Mouse (Mus musculus) thymus, postnatal 4 days (tissue): Measurements from ENCODE around the gene F930015N05Rik.

Experiments used
- DNase-seq: peaks from one replicate; pipeline ENCODE4 v3.0.0; 2021

The F930015N05Rik gene

GRCm38 (mm10) chr11:64436412-64436727 is at the start of gene F930015N05Rik:
Gene F930015N05Rik (minus strand): TSS chr11:64436653.
- no peak for DNase-seq

GRCm38 (mm10) chr11:64481445-64481844 is 45.0 kb upstream of the F930015N05Rik start:
- DNase-seq, result no peak

GRCm38 (mm10) chr11:64473679-64474078 is 37.2 kb upstream of the F930015N05Rik start:
- DNase-seq, result no peak

GRCm38 (mm10) chr11:64470689-64471088 is 34.2 kb upstream of the F930015N05Rik start:
- DNase-seq, result no peak

- DNase-seq, result no peak
Observed at GRCm38 (mm10) chr11:64468737-64469136, 32.3 kb upstream of the F930015N05Rik start.

GRCm38 (mm10) chr11:64461746-64462145 is 25.3 kb upstream of the F930015N05Rik start:
- no peak for DNase-seq

GRCm38 (mm10) chr11:64448586-64449315 is 12.3 kb upstream of the F930015N05Rik start:
- DNase-seq, result no peak

GRCm38 (mm10) chr11:64445227-64445626 is 8.8 kb upstream of the F930015N05Rik start:
- DNase-seq, result no peak

- no peak for DNase-seq
Observed at GRCm38 (mm10) chr11:64442701-64443100, 6.2 kb upstream of the F930015N05Rik start.

GRCm38 (mm10) chr11:64442119-64442518 is 5.7 kb upstream of the F930015N05Rik start:
- no peak for DNase-seq

- DNase-seq, result peak; percentile 40
Observed at GRCm38 (mm10) chr11:64438909-64439308, 2.5 kb upstream of the F930015N05Rik start.

- no peak for DNase-seq
Observed at GRCm38 (mm10) chr11:64437721-64438120, 1.3 kb upstream of the F930015N05Rik start.

GRCm38 (mm10) chr11:64436791-64437298 is 392 bp upstream of the F930015N05Rik start:
- no peak for DNase-seq

- peak; percentile 30 for DNase-seq
Observed at GRCm38 (mm10) chr11:64435546-64436411, 674 bp downstream of the F930015N05Rik start.

- peak; percentile 37 for DNase-seq
Observed at GRCm38 (mm10) chr11:64434611-64435545, 1.6 kb downstream of the F930015N05Rik start, which contains the start of gene Hs3st3a1. Gene Hs3st3a1 (plus strand): TSS chr11:64435332.

- DNase-seq, result no peak
Observed at GRCm38 (mm10) chr11:64418969-64419368, 17.5 kb downstream of the F930015N05Rik start.

GRCm38 (mm10) chr11:64400534-64401093 is 35.8 kb downstream of the F930015N05Rik start:
- DNase-seq, result no peak

GRCm38 (mm10) chr11:64397612-64398011 is 38.8 kb downstream of the F930015N05Rik start:
- no peak for DNase-seq

GRCm38 (mm10) chr11:64396949-64397348 is 39.5 kb downstream of the F930015N05Rik start:
- peak; percentile 10 for DNase-seq

GRCm38 (mm10) chr11:64396331-64396881 is 40.0 kb downstream of the F930015N05Rik start:
- DNase-seq, result peak; percentile 66

- DNase-seq, result no peak
Observed at GRCm38 (mm10) chr11:64386333-64386732, 50.1 kb downstream of the F930015N05Rik start.
